In genomic region chr7:48760789-48761188, GRCm38 (mm10) we compare ENCODE assay signal across 25 mouse cellular contexts. TPM values are rescaled to one million over a fixed set of nuclear protein-coding genes. Genes with fewer than 3 reads are reported as not detected.
DNase-seq lines count a peak whose midpoint lies in the region; ATAC-seq lines count a peak whose summit lies in the region.
"Had no signal": no experiment of that assay in that cellular context is flagged by ENCODE, and none has a peak within 500 bp of the region (broad histone marks: within the 10 kb centered on the region; RNA-seq: fewer than 3 reads in every experiment).

No protein-coding gene starts in this region.

- H3K4me2 ChIP-seq in midbrain, embryonic 16.5 days (ENCODE audit: low read length), result no peak overlapping the region
- H3K4me2 ChIP-seq: embryonic facial prominence, embryonic 13.5 days; embryonic facial prominence, embryonic 15.5 days; forebrain, embryonic 12.5 days had no signal

- no peaks in the 10 kb centered on the region for H3K36me3 ChIP-seq in hindbrain, embryonic 10.5 days
- no peaks in the 10 kb centered on the region for H3K36me3 ChIP-seq in midbrain, embryonic 16.5 days (ENCODE audit: control insufficient read depth, insufficient read depth, low read length)
- H3K36me3 ChIP-seq: embryonic facial prominence, embryonic 13.5 days; embryonic facial prominence, embryonic 15.5 days; forebrain, embryonic 10.5 days; forebrain, embryonic 12.5 days; G1E had no signal

- H3K27me3 ChIP-seq in hindbrain, embryonic 10.5 days (ENCODE audit: insufficient read depth, poor library complexity, severe bottlenecking), result no peaks in the 10 kb centered on the region
- H3K27me3 ChIP-seq in midbrain, embryonic 16.5 days (ENCODE audit: control insufficient read depth, insufficient read depth, low read depth, low read length), result no peaks in the 10 kb centered on the region
- H3K27me3 ChIP-seq: embryonic facial prominence, embryonic 13.5 days; embryonic facial prominence, embryonic 15.5 days; forebrain, embryonic 12.5 days; Patski had no signal

- H3K9ac ChIP-seq in midbrain, embryonic 16.5 days (ENCODE audit: low read depth, low read length), result no peak overlapping the region
- H3K9ac ChIP-seq: embryonic facial prominence, embryonic 13.5 days; embryonic facial prominence, embryonic 15.5 days; forebrain, embryonic 12.5 days had no signal

- peak; percentile 39; the same call in 1 of the 2 replicates for ATAC-seq in common myeloid progenitor, adult 5-6 weeks (replicated peaks; ENCODE audit: low read depth, poor library complexity, severe bottlenecking)
- ATAC-seq in megakaryocyte progenitor cell, adult 5-6 weeks (replicated peaks; ENCODE audit: poor library complexity), result peak; percentile 30; the same call in 1 of the 2 replicates
- ATAC-seq in midbrain, embryonic 16.5 days, result no peak
- ATAC-seq: activated CD4-positive, CD25-positive, alpha-beta regulatory T cell, adult 4 months; forebrain, embryonic 14.5 days; forebrain, embryonic 16.5 days; Patski had no signal

- H3K9me3 ChIP-seq in hindbrain, embryonic 10.5 days, result no peaks in the 10 kb centered on the region
- H3K9me3 ChIP-seq in midbrain, embryonic 16.5 days (replicated peaks; ENCODE audit: control insufficient read depth, low read length, poor library complexity, severe bottlenecking), result no peaks in the 10 kb centered on the region
- H3K9me3 ChIP-seq: embryonic facial prominence, embryonic 13.5 days; embryonic facial prominence, embryonic 15.5 days; forebrain, embryonic 10.5 days; forebrain, embryonic 12.5 days; G1E had no signal

- 70% methylated on average over 1 of the region's 1 CpGs for WGBS in hindbrain, embryonic 10.5 days
- WGBS in midbrain, embryonic 16.5 days, result 71% methylated on average over 1 of the region's 1 CpGs

- H3K4me3 ChIP-seq in hindbrain, embryonic 10.5 days, result no peak overlapping the region
- no peak overlapping the region for H3K4me3 ChIP-seq in midbrain, embryonic 16.5 days (ENCODE audit: low read depth, low read length)
- H3K4me3 ChIP-seq: embryonic facial prominence, embryonic 13.5 days; embryonic facial prominence, embryonic 15.5 days; erythroblast, embryonic 14.5 days; forebrain, embryonic 10.5 days; forebrain, embryonic 12.5 days had no signal

- peak; percentile 29 for DNase-seq in heart, adult 11 months
- DNase-seq in heart, adult 18-20 months, result no peak
- no peak for DNase-seq in hindbrain, embryonic 10.5 days (ENCODE audit: low spot score)
- DNase-seq: adrenal gland, adult 8-10 months; adrenal gland, postnatal 14 days; adrenal gland, postnatal 36 days; cerebellum, adult 11-12 months; cerebellum, adult 2 months; cerebellum, adult 9-10 months; cerebellum, postnatal 10 days; cerebellum, postnatal 25 days; embryo, embryonic 11 days had no signal

- no peak overlapping the region for H3K27ac ChIP-seq in hindbrain, embryonic 10.5 days
- H3K27ac ChIP-seq in midbrain, embryonic 16.5 days (ENCODE audit: low read length), result no peak overlapping the region
- H3K27ac ChIP-seq: embryonic facial prominence, embryonic 13.5 days; embryonic facial prominence, embryonic 15.5 days; forebrain, embryonic 10.5 days; forebrain, embryonic 12.5 days had no signal

- H3K4me1 ChIP-seq in hindbrain, embryonic 10.5 days (replicated peaks), result peaks cover 12% of the 10 kb centered on the region; the same call in 1 of the 2 replicates
- H3K4me1 ChIP-seq in midbrain, embryonic 16.5 days (ENCODE audit: control insufficient read depth, insufficient read depth, low read length), result no peaks in the 10 kb centered on the region
- H3K4me1 ChIP-seq: embryonic facial prominence, embryonic 13.5 days; embryonic facial prominence, embryonic 15.5 days; forebrain, embryonic 12.5 days had no signal

RNA-seq across cellular contexts. Expression of gene Zdhhc13, which starts 28.0 kb away (rescaled TPM):
- total RNA-seq in heart, adult 18-20 months (2021), result 10 to 100 TPM; 11.2 to 13.8 TPM
- total RNA-seq in common myeloid progenitor, adult 5-6 weeks (2017), result 41.8 and 52.3 TPM in 2 replicates
- 62.0 and 63.1 TPM in 2 replicates for total RNA-seq in megakaryocyte progenitor cell, adult 5-6 weeks (2015)
- total RNA-seq in megakaryocyte progenitor cell, adult 5-6 weeks (2017), result 38.5 and 51.3 TPM in 2 replicates
- 32.1 and 35.2 TPM in 2 replicates for polyA plus RNA-seq in hindbrain, embryonic 10.5 days (2016; fragmentation: Nextera tagmentation; extraction: Ambion mirVana)
- polyA plus RNA-seq in midbrain, embryonic 16.5 days (2015; fragmentation: Nextera tagmentation; extraction: Ambion mirVana), result 38.8 and 40.9 TPM in 2 replicates
